Mouse (Mus musculus) retina, adult 2 months (tissue): ENCODE data around the gene Dmrtb1.

Experiments used
- DNase-seq: peaks from one replicate; pipeline ENCODE4 v3.0.0-alpha.2; 2012; ENCODE audit warnings: low read depth, low spot score

The Dmrtb1 gene

GRCm38 (mm10) chr4:107681099-107681849 is 2.8 kb downstream of the Dmrtb1 start:
- no peak for DNase-seq

DNA sequence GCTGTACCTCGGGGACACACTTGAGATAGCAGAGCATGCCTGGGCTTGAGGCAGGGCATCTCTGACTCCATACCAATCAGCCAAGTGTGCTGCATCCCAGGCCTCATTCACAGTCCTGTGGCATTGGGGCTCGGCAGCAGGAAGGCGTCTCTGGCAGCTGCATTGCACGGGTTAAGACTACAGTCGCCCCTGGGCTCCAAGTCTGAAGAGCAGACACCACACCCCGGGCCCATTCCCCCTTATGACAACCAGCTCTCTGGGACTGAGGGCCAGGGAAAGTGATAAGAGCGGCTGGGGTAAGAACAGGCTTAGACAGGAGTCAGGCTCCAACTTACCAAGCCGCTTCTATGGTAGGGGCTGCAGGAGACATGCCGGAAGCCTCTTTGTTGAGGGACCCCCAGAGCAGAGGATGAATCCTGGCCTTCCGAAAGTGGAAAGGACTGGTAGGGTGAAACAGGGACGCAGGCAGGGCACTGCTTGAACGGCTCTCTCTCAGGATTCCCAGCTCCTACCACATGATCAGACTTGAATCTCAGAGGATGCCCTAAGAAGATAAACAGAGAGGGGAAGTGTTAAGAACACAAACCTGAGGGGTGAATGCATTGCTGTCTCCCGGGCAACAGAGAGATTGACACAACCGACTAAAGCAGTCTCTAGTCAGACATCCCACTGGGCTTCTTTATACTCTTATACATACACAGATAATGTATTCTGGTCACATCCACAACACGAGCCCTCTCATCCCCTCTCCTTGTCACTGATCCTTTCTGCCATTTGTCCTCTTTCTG is 3.5 kb downstream of the Dmrtb1 start:
- no peak for DNase-seq

DNA sequence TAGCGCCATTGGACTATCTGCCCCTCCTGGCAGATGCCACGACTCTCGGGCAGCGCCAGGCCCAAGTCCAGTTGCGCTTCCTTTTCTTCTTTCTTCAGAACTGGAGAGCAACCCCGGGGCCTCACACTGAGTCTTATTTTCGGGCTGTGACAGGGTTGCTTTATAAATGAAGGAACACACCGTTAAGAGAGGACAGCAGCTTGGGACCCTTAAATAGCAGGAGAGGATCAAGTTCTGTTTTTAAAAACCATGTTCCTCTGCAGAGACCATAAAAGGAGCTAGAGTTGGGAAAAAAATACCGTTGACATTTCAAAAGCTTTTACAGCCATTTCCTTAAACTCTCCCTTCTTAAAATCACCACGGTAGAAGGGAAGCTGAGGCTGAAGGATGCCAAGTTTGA is 8.4 kb downstream of the Dmrtb1 start:
- no peak for DNase-seq

DNA sequence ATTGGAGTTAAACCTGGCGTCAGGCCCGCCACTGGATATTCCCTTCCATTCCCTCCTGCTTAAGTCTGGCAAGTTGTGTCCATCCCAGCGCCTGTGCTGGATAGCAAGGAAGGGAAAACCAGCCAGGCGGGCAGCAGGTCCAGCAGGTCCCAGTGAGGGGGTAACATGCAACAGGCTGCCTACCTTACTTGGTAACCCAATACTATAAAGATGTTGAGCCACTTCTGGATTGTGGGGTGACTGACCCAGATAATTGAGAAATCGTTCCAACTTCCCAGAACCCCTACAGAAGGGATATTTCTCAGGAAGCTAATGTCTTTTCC is 9.7 kb downstream of the Dmrtb1 start:
- DNase-seq = no peak

DNA sequence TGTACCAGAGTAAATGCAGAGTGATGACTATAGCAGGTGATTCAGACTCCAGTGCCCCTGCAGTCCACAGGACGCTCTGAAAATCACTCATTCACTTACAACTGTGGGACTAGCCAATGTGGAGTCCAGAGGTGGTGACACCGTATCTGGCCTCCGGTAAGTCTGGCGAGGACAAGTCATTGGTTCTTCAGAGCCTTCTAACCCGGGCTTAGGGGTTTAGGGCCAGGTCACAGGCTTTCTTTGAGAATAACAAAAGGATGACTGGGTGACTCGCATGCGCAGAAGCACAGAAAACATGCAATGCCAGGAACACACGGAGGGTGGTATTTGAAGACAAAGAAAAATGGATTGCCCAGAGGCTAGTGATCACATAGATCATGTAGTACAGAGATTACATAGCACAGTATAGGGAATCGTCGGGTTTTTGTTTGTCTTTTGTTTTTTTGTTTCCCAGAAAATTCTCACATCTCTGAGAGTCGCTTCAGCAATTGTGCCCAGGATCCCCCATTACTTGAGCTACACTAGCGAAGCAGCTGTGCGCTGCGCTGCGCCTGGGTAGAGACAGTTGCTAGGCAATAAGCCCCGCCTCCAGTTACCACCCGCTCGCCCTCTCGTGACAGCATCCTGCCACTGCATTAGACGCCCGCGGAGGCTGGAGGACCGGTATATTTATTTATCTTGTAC is 10.2 kb downstream of the Dmrtb1 start:
- peak; percentile 60 for DNase-seq

DNA sequence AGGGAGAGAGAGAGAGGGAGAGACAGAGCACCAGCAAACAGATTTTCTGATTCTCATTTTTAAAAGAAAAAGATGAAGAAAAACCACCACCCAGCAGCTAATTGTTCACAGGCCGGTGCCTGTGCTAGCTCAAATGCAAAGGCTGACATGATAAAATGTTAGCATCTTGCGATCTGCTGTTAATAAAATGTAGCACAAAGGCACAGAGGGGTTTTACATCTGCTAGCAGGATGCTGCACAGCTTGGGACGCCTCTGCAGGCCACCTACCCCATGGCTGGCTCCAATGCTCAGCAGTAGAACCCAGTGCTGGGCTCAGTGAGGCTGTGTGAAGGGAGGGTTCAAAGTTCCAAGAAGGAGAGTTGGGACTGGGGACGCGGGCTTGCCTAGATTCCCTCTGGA is 13.3 kb downstream of the Dmrtb1 start:
- no peak for DNase-seq

DNA sequence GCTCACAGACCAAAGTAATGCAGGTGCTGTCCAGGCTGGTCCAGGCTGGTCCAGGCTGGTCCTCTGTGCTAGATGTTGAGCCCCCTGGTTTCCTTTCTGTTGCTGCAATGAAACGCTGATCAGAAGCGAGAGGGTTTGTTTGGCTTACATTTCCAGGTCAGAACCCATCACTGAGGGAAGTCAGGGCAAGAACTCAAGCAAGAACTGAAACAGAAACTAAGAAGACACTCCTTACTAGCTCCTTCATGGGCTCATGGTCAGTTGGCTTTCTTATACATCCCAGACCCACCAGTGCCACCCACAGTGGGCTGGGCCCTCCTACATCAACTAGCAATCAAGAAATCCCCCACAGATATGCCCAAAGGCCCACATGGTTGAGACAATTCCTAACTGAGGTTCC is 15.5 kb downstream of the Dmrtb1 start:
- no peak for DNase-seq

- DNase-seq = no peak
Observed at GRCm38 (mm10) chr4:107660649-107661048, 23.4 kb downstream of the Dmrtb1 start.

DNA sequence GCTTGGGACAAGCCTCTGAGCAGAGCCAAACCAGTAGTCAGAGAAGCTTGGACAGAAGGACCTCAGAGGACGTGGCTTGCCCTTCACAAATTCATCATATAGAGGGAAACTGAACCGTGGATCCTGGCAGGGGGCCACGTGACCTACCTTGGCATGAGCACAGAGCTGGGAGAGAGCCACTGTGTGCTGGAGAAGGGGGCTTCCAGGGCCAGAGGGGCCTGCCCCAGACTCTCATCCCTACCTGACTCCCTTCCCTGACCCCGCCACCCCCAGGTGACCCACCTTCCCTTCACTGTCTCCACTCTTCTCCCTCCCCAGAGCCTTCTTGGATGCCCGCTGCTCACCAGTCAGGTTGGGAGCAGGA is 30.8 kb downstream of the Dmrtb1 start:
- no peak for DNase-seq

DNA sequence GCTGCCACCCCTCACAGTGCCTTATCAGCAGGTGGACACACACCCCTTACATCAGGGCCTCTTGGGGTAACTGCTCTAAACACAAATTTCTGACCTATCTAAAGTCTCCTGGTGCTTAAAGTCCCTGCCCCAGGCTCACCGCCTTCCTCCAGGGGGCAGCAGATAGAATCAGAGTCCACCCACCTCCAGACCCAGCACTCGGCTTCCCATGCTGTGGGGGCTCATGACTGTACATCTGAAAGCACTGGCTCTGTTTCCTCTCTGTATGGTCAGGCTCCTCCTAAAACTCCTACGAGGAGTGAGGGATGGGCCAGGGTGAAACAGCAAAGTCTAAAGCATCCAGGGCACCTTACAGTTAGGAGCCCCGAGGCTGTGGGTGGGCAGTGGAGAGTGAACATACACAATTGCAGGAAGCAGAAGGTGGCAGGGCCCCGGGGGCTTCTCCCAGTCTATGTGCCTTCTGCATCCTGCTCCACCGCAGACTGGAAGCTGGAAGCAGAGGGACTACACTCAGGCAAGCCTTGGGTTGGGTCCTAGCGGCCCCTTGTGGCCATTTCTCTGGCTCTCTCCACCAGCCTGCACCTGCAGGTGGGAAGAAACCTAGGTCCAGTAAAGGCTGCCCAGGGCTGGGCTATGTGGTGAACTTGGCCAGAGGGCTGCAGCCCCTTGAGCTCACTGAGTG is 31.3 kb downstream of the Dmrtb1 start:
- DNase-seq = peak; percentile 52

DNA sequence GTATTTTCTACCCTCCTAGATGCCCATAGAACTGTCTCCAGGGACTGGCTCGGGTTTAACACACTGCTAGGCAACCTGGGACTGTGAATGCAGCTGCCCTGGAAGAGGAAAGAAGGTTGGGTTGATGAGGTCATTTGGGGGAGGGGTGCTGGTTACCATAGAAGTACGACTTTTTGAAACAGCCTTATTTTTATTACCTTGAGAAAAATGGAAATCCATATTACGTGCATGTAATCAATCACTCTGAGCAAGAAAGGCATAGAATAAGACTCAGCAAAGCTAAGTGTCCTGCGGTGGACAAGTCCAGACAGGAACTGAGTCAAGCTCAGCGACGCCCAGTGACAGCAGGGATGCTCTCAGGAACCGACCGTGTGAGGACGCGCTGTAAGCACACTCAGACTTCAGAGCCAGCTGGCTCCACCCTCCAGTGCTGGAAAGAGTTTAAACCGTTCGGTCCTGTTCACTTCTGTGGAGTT is 33.0 kb downstream of the Dmrtb1 start:
- DNase-seq = no peak

GRCm38 (mm10) chr4:107648959-107649485 is 35.0 kb downstream of the Dmrtb1 start:
- no peak for DNase-seq

- DNase-seq = no peak
Observed at GRCm38 (mm10) chr4:107641624-107642023, 42.4 kb downstream of the Dmrtb1 start.

GRCm38 (mm10) chr4:107638303-107638702 is 45.7 kb downstream of the Dmrtb1 start:
- DNase-seq = no peak

DNA sequence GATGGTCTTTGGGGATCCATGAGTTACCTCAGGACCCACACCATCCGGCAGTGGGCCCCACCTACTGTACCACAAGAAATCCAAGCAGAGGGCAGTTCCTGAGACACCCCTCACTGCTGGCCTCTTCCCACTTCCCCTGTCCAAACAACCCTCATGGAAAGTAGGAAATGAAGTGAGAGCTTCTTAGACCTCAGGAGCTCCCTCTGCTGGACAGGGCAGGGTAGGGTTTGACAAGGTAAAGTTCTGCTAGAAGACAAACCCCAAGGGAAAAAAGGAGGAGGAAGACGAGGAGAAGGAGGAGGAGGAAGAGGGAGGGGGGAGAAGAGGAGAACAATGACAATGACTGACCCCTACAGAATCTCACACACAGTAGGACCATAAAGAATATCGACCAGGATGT is 46.4 kb downstream of the Dmrtb1 start:
- DNase-seq = no peak

GRCm38 (mm10) chr4:107636099-107636498 is 47.9 kb downstream of the Dmrtb1 start:
- no peak for DNase-seq

- no peak for DNase-seq
Observed at GRCm38 (mm10) chr4:107634631-107635030, 49.4 kb downstream of the Dmrtb1 start.

- DNase-seq = no peak
Observed at GRCm38 (mm10) chr4:107628921-107629411, 55.1 kb downstream of the Dmrtb1 start.

GRCm38 (mm10) chr4:107628226-107628625 is 55.8 kb downstream of the Dmrtb1 start:
- DNase-seq = no peak
